Mouse (Mus musculus): ENCODE data around the gene Cfap299. TPM values are rescaled to one million over a fixed set of nuclear protein-coding genes. Genes with fewer than 3 reads are reported as not detected.

Cfap299 gene
- polyA plus RNA-seq, 1 experiment from 2014 or later = not detected

- H3K4me3 ChIP-seq (ENCODE audit: low read depth, low read length) = no peak overlapping the region
- no peaks in the 10 kb centered on the region for H3K36me3 ChIP-seq (ENCODE audit: control insufficient read depth, insufficient read depth, low read length)
- 89% methylated on average over 5 of the region's 5 CpGs for WGBS (ENCODE audit: insufficient replicate concordance)
- H3K27me3 ChIP-seq (ENCODE audit: control insufficient read depth, insufficient read depth, low read length) = no peaks in the 10 kb centered on the region
- no peak overlapping the region for H3K27ac ChIP-seq (ENCODE audit: low read depth, low read length)
- no peaks in the 10 kb centered on the region for H3K4me1 ChIP-seq (ENCODE audit: control insufficient read depth, insufficient read depth, low read length)
- no peak overlapping the region for H3K4me2 ChIP-seq
- no peak for ATAC-seq (replicated peaks; ENCODE audit: insufficient number of reproducible peaks, low FRiP score, low TSS enrichment)
- no peaks in the 10 kb centered on the region for H3K9me3 ChIP-seq (replicated peaks; ENCODE audit: control insufficient read depth, low read length)
- no peak overlapping the region for H3K9ac ChIP-seq (ENCODE audit: low read depth, low read length)
Observed at GRCm38 (mm10) chr5:98688254-98688653, 359.1 kb downstream of the Cfap299 start.

DNA sequence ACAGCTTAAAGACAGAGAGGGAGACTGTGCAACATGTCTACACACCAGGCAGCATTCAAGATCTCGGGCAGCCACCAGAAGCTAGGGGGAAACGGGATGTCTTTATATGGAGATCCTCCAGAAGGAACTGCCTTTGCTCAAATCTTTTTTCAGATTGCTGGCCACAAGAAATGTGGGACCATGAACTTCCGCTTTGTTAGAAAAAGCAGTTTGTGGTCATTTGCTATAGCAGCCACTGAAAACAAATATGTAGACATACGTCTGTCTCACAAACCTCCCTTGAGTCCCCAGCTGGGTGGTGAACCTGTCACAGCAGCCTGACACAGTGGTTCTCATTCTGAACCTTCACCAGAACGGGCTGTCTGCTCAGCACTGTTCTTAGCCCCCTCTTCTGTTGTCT lies 363.0 kb downstream of the Cfap299 start:
- no peaks in the 10 kb centered on the region for H3K9me3 ChIP-seq (replicated peaks; ENCODE audit: control insufficient read depth, low read length)
- H3K4me2 ChIP-seq = no peak overlapping the region
- 67% methylated on average over 5 of the region's 5 CpGs for WGBS (ENCODE audit: insufficient replicate concordance)
- ATAC-seq (replicated peaks; ENCODE audit: insufficient number of reproducible peaks, low FRiP score, low TSS enrichment) = no peak
- no peaks in the 10 kb centered on the region for H3K4me1 ChIP-seq (ENCODE audit: control insufficient read depth, insufficient read depth, low read length)
- no peaks in the 10 kb centered on the region for H3K27me3 ChIP-seq (ENCODE audit: control insufficient read depth, insufficient read depth, low read length)
- H3K27ac ChIP-seq (ENCODE audit: low read depth, low read length) = no peak overlapping the region
- no peaks in the 10 kb centered on the region for H3K36me3 ChIP-seq (ENCODE audit: control insufficient read depth, insufficient read depth, low read length)
- H3K9ac ChIP-seq (ENCODE audit: low read depth, low read length) = no peak overlapping the region
- no peak overlapping the region for H3K4me3 ChIP-seq (ENCODE audit: low read depth, low read length)

DNA sequence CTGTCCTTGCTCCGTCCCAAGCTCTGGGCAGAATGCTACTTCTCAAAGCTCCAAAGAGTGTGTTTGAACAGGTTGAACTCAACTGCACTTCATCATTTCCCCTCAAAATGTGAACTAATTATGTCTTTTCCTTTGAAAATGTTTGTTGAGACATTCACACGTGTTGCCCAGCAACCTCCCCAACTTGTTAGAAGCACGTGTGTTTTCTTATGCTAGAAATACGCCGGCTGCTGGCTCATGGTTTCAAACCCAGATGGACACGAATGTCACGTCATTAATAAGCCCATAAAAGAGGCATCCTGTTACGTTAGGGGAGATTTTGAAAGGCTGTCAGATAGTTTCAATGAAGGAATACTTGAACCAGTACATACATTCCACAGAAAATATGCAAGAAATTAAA lies 367.2 kb downstream of the Cfap299 start:
- Histone ChIP-seq H3K4me2 (no peak overlapping the region), H3K4me1 (ENCODE audit: control insufficient read depth, insufficient read depth, low read length) (no peaks in the 10 kb centered on the region), H3K9me3 (replicated peaks; ENCODE audit: control insufficient read depth, low read length) (no peaks in the 10 kb centered on the region), H3K36me3 (ENCODE audit: control insufficient read depth, insufficient read depth, low read length) (no peaks in the 10 kb centered on the region), H3K9ac (ENCODE audit: low read depth, low read length) (no peak overlapping the region), H3K4me3 (ENCODE audit: low read depth, low read length) (no peak overlapping the region), H3K27me3 (ENCODE audit: control insufficient read depth, insufficient read depth, low read length) (no peaks in the 10 kb centered on the region), H3K27ac (ENCODE audit: low read depth, low read length) (no peak overlapping the region)
- no peak for ATAC-seq (replicated peaks; ENCODE audit: insufficient number of reproducible peaks, low FRiP score, low TSS enrichment)
- 70% methylated on average over 8 of the region's 8 CpGs for WGBS (ENCODE audit: insufficient replicate concordance)

- no peak overlapping the region for H3K4me2 ChIP-seq
- 62% methylated on average over 5 of the region's 5 CpGs for WGBS (ENCODE audit: insufficient replicate concordance)
- no peak overlapping the region for H3K27ac ChIP-seq (ENCODE audit: low read depth, low read length)
- no peak overlapping the region for H3K9ac ChIP-seq (ENCODE audit: low read depth, low read length)
- no peaks in the 10 kb centered on the region for H3K4me1 ChIP-seq (ENCODE audit: control insufficient read depth, insufficient read depth, low read length)
- H3K4me3 ChIP-seq (ENCODE audit: low read depth, low read length) = no peak overlapping the region
- no peaks in the 10 kb centered on the region for H3K9me3 ChIP-seq (replicated peaks; ENCODE audit: control insufficient read depth, low read length)
- no peaks in the 10 kb centered on the region for H3K27me3 ChIP-seq (ENCODE audit: control insufficient read depth, insufficient read depth, low read length)
- no peak for ATAC-seq (replicated peaks; ENCODE audit: insufficient number of reproducible peaks, low FRiP score, low TSS enrichment)
- H3K36me3 ChIP-seq (ENCODE audit: control insufficient read depth, insufficient read depth, low read length) = no peaks in the 10 kb centered on the region
Observed at GRCm38 (mm10) chr5:98703963-98704362, 374.9 kb downstream of the Cfap299 start.

DNA sequence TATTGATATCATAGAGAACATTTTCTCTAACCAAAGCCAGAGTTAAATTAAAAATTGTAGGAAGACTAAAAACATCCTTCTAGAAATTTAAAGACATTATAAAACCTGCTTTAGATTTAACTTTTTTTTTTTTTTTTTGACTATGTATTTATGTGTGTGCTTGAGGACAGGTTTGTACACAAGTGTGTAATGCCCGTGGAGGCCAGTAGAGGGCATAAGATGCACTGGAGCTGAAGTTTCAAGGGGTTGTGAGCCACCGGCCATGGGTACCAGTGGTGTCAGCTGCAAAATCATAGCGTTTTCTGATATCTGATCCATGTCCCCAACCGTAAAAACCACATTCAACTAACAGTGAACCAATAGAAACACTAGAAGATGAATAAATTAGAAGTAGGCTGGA lies 377.5 kb downstream of the Cfap299 start:
- H3K9me3 ChIP-seq (replicated peaks; ENCODE audit: control insufficient read depth, low read length) = no peaks in the 10 kb centered on the region
- H3K9ac ChIP-seq (ENCODE audit: low read depth, low read length) = no peak overlapping the region
- H3K4me1 ChIP-seq (ENCODE audit: control insufficient read depth, insufficient read depth, low read length) = no peaks in the 10 kb centered on the region
- ATAC-seq (replicated peaks; ENCODE audit: insufficient number of reproducible peaks, low FRiP score, low TSS enrichment) = no peak
- no peaks in the 10 kb centered on the region for H3K27me3 ChIP-seq (ENCODE audit: control insufficient read depth, insufficient read depth, low read length)
- WGBS (ENCODE audit: insufficient replicate concordance) = 68% methylated on average over 4 of the region's 4 CpGs
- H3K27ac ChIP-seq (ENCODE audit: low read depth, low read length) = no peak overlapping the region
- H3K4me3 ChIP-seq (ENCODE audit: low read depth, low read length) = no peak overlapping the region
- H3K36me3 ChIP-seq (ENCODE audit: control insufficient read depth, insufficient read depth, low read length) = no peaks in the 10 kb centered on the region
- H3K4me2 ChIP-seq = no peak overlapping the region

DNA sequence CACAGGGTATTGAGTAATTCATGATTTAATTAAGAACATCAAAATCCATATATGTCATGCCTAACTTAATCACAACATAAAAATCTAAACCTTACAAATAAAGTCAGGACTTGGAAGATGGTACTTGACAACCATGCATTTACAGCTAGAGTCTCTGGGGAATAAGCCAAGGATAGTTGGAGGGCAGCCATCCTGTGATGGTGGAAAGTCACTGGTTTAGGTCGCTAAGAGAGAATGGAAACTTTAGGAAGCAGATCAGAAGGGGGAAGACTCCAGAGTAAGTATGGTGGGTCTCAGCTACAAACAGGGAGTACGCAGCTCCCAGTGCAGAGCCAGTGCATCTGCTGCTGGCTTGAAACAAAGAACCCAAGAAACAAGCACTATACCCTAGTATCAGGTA lies 386.3 kb downstream of the Cfap299 start:
- 78% methylated on average over 2 of the region's 2 CpGs for WGBS (ENCODE audit: insufficient replicate concordance)
- Histone ChIP-seq H3K27me3 (ENCODE audit: control insufficient read depth, insufficient read depth, low read length) (no peaks in the 10 kb centered on the region), H3K27ac (ENCODE audit: low read depth, low read length) (no peak overlapping the region), H3K4me1 (ENCODE audit: control insufficient read depth, insufficient read depth, low read length) (no peaks in the 10 kb centered on the region), H3K9ac (ENCODE audit: low read depth, low read length) (no peak overlapping the region), H3K9me3 (replicated peaks; ENCODE audit: control insufficient read depth, low read length) (no peaks in the 10 kb centered on the region), H3K4me2 (no peak overlapping the region), H3K4me3 (ENCODE audit: low read depth, low read length) (no peak overlapping the region), H3K36me3 (ENCODE audit: control insufficient read depth, insufficient read depth, low read length) (no peaks in the 10 kb centered on the region)
- ATAC-seq (replicated peaks; ENCODE audit: insufficient number of reproducible peaks, low FRiP score, low TSS enrichment) = no peak

DNA sequence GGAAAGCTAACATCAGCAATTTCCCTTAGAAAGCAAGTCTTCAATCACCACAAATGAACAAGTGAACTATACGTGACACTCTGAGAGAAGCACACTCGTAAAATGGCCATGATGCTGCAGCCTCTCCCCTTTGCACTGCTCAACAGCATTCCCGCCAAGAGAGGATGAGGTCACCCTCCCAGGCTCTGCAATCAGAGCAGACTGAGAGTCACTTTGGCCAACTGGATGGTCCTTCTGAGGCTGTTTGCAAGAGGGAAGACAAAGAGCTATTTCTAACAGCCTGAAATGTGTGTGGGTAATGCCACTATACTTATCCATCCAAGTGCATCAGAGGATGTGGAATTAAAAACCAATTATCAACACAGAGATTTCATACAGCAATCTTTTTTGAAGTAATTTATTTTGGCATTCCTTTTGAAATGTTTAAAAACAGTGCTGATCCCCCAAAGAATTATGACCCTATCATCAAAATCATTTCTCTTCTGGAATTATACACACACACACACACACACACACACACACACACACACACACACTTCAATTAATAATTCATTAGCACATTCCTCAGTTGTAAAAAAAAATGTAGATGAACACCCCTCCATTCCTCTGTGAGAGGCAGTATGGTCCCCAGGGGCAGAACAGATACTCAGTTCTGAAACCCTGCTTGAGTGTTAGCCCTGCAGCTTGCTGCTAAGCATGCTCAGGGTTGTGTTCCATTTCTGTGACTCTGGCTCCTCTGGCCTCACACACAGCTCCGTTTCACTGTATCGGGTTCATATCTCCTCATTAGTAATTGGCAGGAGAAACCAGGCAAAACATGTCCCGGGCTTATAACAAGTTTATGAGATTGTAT lies 403.3 kb downstream of the Cfap299 start:
- Histone ChIP-seq H3K9me3 (replicated peaks; ENCODE audit: control insufficient read depth, low read length) (no peaks in the 10 kb centered on the region), H3K36me3 (ENCODE audit: control insufficient read depth, insufficient read depth, low read length) (no peaks in the 10 kb centered on the region), H3K4me2 (no peak overlapping the region), H3K4me1 (ENCODE audit: control insufficient read depth, insufficient read depth, low read length) (no peaks in the 10 kb centered on the region), H3K27ac (ENCODE audit: low read depth, low read length) (no peak overlapping the region), H3K4me3 (ENCODE audit: low read depth, low read length) (no peak overlapping the region), H3K27me3 (ENCODE audit: control insufficient read depth, insufficient read depth, low read length) (no peaks in the 10 kb centered on the region), H3K9ac (ENCODE audit: low read depth, low read length) (no peak overlapping the region)
- 65% methylated on average over 6 of the region's 6 CpGs for WGBS (ENCODE audit: insufficient replicate concordance)
- no peak for ATAC-seq (replicated peaks; ENCODE audit: insufficient number of reproducible peaks, low FRiP score, low TSS enrichment)

DNA sequence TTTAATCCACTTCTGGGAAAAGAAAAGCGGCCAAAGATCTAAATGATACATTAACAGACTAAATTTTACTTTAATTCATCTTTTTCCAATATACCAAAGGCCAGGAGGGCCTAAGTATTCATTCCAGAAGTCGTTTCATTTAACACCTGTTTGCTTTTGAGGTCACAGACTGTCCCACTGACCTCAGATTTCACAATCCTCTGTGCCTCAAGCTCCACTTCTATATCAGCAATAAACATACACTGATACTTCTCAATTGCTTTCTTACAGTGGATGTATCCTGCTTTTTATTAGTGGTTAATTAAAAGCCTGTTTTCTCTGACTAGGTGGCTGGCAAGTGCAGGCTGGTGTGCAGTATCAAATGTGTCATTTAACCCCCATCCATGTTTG lies 403.9 kb downstream of the Cfap299 start:
- H3K9ac ChIP-seq (ENCODE audit: low read depth, low read length) = no peak overlapping the region
- H3K4me1 ChIP-seq (ENCODE audit: control insufficient read depth, insufficient read depth, low read length) = no peaks in the 10 kb centered on the region
- no peaks in the 10 kb centered on the region for H3K9me3 ChIP-seq (replicated peaks; ENCODE audit: control insufficient read depth, low read length)
- no peak overlapping the region for H3K4me3 ChIP-seq (ENCODE audit: low read depth, low read length)
- 57% methylated on average over 2 of the region's 2 CpGs for WGBS (ENCODE audit: insufficient replicate concordance)
- H3K36me3 ChIP-seq (ENCODE audit: control insufficient read depth, insufficient read depth, low read length) = no peaks in the 10 kb centered on the region
- ATAC-seq (replicated peaks; ENCODE audit: insufficient number of reproducible peaks, low FRiP score, low TSS enrichment) = no peak
- H3K27ac ChIP-seq (ENCODE audit: low read depth, low read length) = no peak overlapping the region
- no peaks in the 10 kb centered on the region for H3K27me3 ChIP-seq (ENCODE audit: control insufficient read depth, insufficient read depth, low read length)
- no peak overlapping the region for H3K4me2 ChIP-seq

Data from heart, embryonic 11.5 days (tissue).